Mouse (Mus musculus) lung, postnatal 14 days (tissue): ENCODE data around the gene Natd1.

ENCODE experiments used
- DNase-seq: peaks from one replicate; pipeline ENCODE4 v3.0.0; 2021

Natd1 gene

DNA sequence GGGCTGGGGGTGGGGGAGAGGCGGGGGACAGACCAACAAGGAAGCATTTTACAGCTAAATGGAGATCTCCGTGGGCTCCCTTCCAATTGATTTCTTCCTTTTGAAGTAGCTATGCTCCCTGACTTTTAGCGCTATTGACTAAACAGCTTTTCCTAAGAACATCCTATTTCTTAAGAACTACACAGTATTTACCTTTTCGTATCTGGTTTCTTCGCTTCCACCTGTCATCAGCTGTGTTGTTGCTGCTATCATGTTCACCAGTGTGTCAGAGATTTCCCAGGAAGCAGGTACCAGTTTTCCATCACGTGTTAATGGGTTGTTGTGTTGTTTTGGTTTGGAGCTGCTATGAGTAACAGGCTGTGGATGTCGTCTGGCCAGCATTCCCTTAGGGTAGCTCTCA, at the start of gene Natd1:
Gene Natd1 (minus strand): TSS at position 260 of the 400 bp plus-strand sequence.
- no peak for DNase-seq

DNA sequence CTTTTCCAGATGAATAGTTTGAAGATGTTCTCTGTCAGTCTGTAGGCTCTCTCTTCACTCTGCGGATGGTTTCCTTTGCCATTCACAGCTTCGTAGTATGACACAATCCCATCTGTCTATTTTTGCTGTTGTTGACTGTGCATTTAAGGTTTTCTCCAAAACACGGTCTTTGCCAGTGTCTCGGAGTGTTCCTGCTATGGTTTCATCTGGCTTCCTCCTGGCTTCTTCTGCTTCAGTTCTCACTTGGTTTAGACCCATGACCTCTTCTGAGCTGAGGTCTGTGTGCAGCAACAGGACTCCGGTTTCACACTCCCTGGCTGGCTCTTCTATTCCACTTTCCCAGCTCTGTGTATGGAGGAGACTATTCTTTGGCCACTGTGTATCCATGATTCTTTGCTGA, 48.2 kb upstream of the Natd1 start:
- DNase-seq, result no peak

DNA sequence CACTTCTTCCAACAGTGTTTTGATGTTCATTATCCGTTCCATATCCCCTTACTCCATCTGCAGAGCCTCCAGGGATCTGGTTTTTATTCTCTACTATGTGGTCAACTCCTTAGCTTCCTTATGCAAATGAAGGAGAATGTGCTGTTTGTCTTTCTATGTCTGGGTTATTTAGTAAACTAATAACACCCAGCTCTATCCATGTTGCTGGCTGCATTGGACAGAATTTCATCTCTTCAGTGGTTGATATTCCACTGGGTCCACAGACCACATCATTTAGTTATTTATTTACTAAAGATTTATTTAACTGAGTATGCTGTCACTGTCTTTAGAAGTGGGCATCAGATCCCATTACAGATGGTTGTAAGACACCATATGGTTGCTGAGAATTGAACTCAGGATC, 46.6 kb upstream of the Natd1 start:
- no peak for DNase-seq

DNA sequence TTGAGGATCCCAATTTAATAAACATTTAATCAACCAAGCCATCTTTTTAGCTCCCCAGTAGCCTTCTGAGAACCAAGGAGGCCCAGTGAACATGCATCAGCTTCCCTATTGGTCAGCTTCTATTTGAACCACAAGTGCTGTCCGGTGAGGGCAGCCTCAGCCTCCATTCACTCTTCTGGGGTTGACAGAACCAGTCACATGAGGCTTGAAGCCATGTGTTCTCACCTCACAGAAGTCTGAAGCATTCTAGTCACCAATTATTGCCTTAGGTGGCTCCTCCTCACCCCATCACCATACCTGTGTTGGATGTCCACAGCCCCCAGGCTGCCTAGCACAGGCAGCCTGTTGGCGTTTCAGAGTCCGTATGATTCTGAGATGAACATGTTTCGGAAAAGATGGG, 44.4 kb upstream of the Natd1 start:
- DNase-seq, result no peak

DNA sequence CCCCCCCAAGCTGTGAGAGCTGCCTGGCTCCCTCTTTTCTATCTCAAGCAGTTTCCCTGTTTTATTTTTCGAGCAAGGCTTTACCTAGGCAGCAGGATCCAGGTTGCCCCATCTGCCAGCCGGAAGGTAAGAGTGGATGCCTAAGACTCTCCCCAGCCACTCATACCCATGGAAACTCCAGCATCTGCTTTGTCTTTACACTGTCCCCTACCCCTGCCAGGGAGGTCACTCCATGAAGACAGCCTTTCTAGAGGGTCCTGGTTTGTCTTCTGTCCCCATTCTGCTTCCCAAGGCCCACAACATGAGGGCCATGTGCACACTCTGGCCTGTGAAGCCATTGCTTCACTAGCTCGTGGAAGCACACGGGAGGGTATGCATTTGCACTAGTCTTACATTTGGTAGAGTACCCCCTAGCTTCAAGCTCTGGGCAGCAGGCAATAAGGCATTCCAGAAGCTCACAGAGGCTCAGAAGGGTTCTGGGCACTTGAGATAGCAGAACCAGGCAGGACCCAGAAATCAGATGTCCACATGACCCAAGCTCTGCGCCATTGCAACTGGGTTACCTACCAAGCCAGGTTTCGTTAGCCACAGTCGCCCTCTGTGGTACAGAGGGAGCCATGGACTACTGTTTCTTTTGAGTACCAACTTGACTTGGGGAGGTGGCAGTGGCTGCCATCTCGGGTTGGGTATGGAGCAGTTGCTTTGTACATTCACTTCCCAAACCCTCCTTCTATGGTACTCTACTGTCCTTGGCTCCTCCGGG, 41.3 kb upstream of the Natd1 start:
- no peak for DNase-seq

DNA sequence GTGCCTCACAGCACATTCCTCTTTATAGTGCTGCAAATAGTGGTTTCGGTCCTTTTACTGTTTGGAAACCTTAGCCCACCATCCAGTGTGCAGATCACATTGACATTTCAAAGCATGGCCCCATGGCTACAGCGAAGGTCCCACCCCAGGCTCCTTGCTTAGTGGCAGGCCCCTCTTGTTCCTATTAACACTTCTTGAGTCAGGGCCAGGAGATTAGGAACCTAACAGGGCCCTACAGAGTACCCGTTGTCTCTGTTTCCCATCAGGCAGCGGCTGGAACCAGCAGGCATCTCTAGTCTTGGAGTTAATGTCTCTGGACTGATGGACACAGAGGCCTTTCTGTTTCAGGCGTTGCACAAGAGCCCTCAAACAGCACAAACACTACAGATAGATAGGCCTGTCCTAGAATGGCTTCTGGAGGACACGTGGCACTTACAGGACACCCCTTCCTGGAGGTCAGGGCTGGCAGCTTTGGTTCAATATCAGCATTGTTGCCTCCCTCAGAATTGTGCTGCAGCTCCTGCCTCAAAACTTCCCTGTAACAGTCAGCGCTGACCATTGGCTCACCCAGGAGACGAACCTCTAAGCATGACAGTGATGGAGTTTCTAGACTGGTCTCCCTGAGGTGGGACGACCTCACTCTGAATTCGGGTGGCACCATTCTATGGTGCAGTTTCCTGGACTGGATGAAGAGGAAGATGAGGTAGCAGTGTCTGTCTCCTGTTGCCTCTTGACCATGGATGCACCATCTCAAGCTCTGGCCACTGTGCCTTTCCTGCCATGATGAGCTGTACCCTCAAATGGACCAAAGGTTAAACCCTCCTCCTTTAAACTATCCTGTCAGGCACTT, 39.9 kb upstream of the Natd1 start:
- no peak for DNase-seq

DNA sequence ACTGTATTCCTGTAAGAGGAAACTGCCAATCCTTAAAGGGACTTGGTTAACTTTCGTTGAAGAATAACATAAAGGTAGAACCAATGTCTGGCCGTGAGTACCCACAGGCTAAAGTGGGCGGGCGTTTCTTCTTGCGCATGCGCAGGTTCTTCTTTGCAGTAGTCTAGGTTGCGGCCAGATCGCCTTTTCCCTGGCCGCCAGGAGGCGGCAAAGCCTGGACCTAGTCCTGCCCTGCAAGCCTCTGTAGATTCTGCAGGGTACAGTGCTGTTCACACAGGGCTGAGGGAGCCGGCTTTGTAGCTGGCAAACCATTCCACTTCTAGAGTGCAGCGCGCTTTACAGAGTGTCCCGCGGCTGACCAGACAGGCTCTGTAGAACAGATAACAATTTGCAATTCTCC, 39.3 kb upstream of the Natd1 start:
- DNase-seq, result peak; percentile 93

DNA sequence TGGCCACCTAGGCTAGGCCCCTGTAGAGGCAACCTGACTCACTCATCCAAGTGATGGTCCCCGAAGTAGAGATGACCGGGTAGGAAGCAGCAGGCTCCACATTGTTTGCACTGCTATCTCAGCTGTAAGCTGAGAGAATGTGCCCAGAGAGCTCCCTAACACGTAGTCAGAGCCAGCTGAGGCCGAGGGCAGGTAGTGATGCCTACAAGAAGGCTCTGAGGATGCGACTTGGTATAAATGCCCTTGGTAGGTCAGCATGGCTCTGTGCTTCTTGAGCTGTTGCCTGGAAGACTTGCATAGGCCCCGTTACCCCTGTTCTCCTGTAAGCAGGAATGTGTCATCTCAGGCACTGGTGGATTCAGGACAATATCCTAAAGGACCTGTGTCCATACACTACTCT, 38.4 kb upstream of the Natd1 start:
- no peak for DNase-seq

DNA sequence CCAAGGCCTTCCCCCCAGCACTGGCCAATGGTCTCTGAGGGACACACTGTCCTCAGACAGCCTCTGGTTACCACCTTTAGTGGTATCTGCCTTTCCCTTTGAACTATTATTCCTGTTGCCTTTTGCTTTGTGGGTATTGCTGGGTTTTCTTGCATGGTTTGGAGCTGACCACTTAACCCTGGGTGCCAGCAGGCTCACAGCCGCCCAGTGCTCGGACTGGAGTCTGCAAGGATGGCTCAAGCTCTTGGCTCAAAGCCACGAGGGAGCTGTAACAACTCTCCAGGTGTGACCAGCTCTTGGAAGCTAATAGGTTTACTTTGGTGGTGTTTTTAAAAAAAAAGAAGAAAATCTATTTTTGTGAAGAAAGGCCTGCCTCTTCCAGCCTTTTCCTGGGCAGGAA, 37.8 kb upstream of the Natd1 start:
- no peak for DNase-seq

DNA sequence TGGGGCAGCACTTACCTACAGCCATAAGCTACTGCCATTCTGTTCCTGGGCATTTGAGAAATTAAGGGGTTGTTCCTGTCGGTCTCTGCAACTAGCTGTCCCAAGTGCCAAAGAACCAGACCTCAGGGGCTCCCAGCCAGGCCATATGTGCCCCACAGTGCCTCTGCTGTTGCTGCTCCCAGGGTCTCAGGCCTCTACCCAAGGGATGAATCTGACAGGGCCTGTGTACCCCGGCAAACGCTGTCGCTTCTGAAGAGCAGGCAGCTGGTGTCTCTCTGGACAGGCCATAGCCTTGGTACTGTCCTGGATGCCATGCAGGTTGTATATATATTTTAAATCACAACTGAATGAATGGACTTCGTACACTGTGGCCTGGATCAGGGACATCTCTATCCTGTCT, 37.3 kb upstream of the Natd1 start:
- DNase-seq, result no peak

DNA sequence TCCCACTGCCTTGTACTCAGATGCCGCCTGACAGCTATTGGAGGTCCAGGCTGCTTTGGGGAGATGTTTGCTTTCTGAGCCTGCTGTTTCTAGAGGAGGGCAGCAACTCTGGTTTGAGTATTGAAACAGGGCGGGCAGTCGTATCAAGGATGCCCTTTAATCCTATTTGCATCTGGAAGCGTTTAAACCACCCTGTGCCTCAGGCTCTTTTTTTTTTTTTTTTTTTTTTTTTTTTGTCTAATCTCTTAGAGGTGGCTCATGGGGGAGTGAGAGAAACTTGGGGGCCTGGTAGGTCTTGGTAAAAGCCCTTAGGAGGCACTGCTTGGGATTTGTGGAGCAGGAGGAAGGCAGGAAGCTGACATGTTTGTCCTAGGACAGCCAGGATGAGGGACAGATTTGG, 30.5 kb upstream of the Natd1 start:
- DNase-seq, result no peak

DNA sequence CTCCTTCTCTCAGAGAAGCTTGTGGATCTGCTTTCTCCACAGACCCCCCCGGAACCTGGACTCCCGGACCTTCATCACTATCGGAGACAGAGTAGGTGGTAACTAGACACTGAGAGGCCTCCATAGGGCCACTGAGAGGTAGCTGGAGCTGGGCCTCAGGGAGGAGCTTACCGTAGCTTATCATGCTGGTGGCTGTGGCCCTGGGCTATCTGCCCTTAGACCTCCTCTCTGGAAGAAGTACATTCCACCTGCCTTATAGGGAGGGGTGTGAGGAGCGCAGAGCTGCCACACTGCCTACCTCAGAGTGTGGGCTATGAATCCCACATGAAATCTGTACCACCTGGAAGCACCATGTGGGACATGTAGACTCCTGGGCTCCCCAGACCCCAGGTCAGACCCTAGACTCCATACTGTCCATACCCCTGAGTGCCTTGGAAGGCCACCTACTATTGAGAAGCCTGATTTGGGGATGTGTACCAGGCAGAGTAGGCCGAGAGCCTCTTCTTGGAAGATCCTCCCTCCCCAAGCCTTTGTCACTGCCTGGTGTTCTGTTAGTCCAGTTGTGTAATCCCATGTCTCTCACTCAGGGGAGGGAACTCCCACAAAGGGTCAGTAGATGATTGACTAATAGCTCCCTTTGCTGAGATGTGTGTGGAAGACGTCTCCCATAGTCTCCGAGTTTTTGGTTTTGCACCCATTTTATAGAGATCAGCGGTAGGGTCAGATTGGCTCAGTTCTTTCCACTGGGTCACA, 27.9 kb upstream of the Natd1 start:
- no peak for DNase-seq

DNA sequence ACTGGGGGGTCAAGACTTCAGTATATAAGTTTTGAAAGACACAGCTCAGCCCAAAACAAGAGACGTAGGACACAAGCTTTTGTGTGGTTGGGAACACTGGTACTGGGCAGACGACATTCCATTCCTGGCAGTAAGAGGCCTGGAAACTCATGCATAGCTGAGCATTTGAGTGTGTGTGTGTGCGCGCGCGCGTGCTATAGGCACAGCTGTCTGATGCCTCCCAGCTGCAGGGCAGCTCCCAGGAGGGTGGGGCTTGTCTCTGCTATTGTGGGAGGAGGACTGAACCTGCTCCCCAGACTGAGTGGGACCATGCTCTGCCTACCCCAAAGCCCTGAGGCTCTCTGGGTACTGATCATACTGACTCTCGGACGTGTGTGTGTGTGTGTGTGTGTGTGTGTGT, 26.8 kb upstream of the Natd1 start:
- peak; percentile 40 for DNase-seq

DNA sequence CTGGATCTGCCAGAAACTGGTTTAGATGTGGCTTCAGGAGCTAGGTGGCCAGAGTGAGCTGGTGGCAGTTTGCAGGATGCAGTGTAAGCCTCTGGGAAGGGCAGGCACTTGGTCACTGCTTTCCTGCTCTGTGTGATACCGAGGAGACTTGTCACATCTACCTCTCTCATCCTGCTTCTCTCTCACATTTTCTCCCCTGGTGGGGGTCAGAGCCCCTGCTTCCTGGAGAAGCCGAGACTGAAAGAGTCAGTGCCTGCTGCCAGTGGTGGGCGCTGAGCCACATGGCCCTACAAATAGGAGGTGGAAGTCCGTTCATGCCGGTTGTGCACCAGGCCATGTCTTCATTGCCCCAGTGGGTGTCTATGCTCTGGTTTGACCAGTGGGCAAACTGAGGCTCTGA, 26.0 kb upstream of the Natd1 start:
- DNase-seq, result no peak

DNA sequence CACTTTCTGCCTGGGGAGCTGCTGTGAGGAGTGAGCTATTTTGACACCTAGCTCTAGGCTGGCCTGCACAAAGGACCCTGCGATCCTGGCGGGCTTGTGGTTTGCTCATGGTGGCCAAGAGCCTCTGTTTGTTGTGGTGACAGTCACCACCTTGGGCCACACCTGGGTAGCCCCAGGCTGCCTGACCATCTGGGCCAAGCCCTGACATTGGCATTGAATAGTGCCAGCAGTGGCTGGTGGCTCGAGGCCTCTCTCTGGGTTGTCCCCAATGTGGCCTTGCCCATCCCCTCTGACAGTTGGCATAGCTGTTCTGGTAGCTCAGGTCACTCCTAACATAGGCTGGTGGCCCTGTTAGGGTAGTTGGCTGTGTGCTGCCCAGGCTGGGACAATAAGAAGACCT, 24.9 kb upstream of the Natd1 start:
- no peak for DNase-seq

DNA sequence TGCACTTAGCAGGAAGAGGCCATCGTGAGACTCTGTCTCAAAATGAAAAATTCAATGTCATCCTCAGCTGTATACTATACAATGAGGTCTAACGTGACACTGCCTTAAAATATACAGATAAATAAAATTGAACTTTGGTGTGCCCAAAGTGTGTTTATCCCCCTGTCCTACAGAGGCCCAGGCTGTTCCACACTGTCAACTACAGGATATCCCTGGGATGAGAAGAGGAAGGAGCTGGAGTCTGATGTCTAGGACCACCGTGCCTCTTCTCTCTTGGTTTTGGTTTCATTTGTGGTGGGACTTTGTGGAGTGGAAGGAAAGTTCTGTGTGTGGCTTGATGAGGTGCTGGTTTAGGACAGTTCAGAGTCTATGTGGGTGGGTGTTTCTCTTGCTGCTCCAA, 23.1 kb upstream of the Natd1 start:
- no peak for DNase-seq

DNA sequence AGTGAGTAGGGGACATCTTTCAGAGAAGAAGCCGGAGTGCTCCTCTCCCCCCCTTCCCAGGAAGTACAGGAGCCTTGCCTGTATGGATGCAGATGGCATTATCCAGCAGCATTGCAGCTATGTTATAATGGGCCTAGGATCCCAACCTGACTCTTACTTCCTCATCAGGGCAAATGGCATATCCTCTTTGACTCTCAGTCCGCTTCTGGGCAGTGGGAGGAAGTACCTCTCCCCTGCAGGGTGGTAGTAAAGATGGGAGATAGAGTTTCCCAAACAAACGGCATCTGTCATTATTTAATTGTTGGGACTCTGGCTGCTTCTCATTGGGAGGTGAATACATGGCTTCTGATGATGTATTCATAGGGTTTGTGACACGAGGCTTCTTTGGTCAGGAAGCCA, 21.4 kb upstream of the Natd1 start:
- DNase-seq, result no peak

DNA sequence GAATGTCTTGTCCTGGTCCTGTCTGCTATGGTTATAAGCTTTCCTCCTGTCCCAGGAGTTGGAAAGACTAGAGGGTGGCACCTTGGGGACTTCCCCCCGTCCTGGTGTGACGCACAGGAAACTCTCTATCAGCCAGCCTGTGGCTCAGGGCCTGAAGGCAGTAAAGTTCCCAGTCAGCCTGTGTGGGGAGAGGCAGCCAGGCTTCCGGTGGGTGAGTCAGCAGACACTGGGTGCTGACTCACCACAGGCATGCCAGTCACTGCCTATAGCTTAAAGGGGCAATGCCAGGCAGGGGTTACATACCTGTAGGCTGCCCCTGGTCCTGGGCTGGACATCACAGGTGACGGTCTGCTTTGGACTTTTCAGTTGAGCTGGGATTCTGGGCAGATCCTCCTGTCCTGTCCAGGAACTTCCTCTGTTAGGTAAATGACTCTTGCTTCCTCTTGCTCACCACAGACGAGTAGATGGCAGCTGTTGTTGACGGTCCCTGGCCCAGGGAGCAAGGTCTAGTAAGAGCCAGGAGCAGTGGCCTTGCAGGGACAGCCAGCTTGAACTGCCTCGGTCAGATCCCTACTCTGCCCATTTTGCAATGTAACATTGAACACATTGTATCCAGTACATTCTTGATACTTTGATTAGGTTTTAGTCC, 20.9 kb upstream of the Natd1 start:
- DNase-seq, result peak; percentile 60

DNA sequence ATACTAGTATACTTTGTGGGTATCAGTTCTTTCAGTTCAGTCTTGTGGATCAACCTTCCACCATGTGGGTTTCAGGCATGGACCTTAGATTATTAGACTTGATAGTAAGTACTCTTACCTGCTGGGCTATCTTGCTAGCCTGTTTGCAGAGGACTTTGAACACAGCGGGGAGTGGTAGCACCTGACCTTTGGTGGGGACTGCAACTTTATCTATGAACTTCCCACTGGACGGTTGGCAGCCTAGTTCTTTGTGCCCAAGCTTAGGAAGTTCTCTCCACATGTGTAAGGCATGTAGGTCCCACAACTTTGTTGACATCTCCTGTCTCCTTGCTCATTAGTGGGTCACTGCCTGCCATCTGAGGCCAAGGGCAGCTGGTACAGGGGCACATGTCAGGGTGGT, 20.2 kb upstream of the Natd1 start:
- no peak for DNase-seq

DNA sequence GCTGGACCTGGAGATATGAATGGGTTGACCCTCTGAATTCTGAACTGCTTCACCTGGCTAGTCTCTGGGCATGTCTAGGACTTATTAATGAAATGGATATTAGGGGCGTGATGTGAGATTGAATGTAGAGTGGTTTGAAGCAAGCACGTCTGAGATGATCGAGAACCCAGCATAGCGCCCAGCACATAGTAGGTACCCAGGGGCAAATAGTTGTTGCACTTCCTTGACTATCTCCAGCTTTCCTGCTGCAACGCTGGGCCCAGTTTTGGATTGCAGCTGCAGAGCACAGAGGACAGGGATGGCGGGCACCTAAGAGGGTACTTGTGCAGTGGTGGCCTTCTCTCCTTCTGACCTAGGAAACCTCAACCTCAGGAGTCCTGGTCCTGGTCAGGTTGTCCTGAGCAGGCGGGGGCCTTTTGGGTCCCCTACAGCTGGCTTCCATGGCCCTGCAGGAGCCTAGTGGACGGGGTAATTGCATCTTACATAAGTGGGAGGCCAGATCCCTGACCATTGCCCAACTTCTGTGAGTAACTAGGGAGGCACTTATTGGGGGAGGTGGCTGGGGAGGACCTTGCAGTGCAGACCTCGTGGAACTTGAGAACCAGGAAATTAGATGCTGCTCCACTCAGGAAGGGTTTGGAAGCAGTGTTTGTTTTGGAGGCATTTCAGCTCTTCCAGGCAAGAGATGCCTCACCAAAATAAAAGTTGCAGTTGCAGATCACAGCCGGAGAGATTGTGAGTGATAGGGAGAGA, 18.8 kb upstream of the Natd1 start:
- DNase-seq, result peak; percentile 67

DNA sequence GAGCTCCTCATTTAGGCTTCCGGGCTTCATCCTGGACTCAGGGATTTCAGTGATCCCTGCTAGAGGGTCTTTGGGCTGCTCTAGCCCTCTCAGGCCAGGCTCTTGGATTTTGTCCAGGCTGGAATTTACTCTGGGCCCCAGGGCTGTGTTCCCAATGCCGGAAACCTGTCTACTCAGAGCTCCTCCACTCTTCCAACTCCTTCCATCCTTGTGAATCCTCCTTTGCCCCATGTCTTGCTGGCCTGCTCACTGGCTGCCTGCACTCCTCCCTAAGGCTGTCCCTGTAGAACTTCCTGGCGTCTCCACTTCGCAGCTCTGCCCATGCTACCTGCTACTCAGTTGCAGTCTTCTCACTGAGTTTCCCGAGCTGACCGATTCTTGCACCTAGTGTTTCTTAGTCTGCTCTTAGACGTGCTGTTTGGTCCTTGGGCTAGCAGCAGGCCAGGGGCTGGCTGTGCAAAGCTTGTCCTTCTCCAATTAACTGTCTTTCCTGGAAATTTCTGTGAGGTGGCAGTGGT, 18.0 kb upstream of the Natd1 start:
- no peak for DNase-seq

DNA sequence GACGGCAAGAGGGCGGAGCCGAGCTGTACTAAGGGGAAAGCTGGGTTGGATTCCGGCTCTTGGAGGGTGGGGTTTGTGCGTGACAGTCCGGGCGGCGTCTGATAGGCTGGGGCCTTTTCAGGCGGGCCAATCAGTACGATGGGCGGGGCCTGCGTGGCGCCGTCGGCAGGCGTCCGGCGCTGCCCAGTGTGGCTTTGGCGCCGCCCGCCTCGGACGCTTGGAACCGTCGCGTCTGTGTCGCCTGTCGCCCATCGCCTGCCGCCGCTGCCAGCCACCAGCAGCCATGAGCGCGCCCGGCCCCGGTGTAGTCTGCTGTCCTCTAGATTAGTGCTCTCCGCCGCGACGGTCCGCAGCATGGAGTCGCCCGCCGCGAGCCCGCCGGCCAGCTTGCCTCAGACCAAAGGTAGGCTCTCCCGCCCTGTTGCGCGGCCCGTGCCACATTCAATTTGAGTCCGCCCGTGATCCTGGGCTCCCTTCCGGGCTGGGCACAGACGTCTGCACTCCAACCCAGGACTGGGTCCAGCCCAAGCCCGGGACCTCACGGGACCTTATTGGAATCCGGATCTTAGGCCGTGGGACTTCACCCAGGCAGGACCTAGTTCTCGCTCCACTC, 17.4 kb upstream of the Natd1 start, which contains the start of gene Map2k3:
Gene Map2k3 (plus strand): TSS at position 165 of the 613 bp plus-strand sequence.
- DNase-seq, result peak; percentile 97
